Mouse (Mus musculus) adrenal gland, adult 2 months (tissue): ENCODE results near the gene Adamts2. TPM values are rescaled to one million over a fixed set of nuclear protein-coding genes. Genes with fewer than 3 reads are reported as not detected.

Experiments used
- DNase-seq: peaks from one replicate; pipeline ENCODE4 v3.0.0; 2021
- long read RNA-seq: library from polyadenylated mRNA; stranded (forward); transcript quantifications from one replicate; pipeline ENCODE4 v2.0.0, GENCODE M21; 2021
- polyA plus RNA-seq: library from polyadenylated mRNA; depleted of rRNA; stranded (reverse); fragments of >200 nt; gene quantifications from 2 replicates; pipeline ENCODE4 v1.2.3, GENCODE M21; 2012; rRNA removed
- total RNA-seq, 2 experiments: library from RNA; stranded (reverse); gene quantifications; 2 replicates each; pipeline ENCODE4 v1.2.3; 2021

Gene Adamts2
- 1 to 10 TPM; 4.4 to 9.1 TPM for total RNA-seq
- polyA plus RNA-seq, result 10.0 and 10.8 TPM in 2 replicates
- long read RNA-seq, full-length matches to known transcripts, result 9 of 10 reads
- long read RNA-seq, partial matches to known transcripts, result 0 of 10 reads
- long read RNA-seq, other reads (novel, unspliced or antisense), result 1 of 10 reads

DNA sequence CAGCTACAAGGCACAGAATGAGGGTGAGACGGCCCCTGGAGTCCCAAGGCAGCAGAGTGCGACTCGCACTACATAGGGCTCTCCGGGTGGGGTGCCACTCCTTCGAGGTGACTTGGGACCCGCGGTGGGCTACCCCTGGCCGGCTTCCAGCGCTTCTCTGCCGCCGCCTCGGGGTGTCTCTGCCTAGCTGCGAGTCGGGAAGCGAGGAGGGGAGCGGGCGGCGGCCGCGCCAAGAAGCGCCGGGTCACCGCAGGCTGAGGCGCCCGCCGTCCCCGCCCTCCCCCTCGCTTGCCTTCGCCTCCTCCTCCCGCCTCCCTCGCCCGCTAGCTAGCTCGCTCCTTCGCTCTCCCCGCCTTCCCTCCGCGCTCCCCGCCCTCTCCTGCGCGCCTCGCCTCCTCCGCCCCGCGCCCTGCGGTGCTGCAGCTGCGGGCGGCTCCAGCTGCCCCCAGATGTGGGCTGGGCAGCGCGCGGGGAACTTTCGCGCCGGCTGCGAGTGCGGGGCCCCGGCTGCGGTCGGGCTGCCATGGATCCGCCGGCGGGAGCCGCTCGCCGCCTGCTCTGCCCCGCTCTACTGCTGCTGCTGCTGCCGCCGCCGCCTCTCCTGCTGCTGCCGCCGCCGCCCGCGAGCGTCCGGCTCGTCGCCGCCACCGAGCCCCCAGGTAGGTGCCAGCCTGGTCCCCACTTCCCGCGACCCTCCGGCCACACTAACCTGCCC, at the start of gene Adamts2:
Gene Adamts2, plus strand, starts transcription at position 444 of the 715 bp plus-strand sequence.
- peak; percentile 90 for DNase-seq

DNA sequence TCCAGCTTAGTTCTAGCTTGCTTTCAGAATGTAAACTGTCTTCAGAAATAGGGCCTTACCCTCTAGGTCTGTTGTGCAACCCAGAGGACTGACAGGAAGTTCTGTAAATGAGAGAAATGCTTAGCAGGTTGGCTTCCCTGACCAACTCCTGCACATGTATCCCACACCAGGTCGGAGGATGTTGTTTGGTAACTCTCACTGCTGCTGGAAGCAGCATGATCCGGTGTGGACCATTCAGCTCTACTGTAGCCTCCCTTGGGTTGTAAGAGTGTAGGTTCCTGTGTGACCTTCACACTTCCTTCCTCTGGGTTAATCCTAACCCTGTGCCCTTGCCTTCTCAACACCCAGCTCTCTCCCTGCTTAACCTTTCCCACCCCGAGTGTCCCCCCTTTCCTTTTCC, 44.8 kb upstream of the Adamts2 start:
- no peak for DNase-seq

DNA sequence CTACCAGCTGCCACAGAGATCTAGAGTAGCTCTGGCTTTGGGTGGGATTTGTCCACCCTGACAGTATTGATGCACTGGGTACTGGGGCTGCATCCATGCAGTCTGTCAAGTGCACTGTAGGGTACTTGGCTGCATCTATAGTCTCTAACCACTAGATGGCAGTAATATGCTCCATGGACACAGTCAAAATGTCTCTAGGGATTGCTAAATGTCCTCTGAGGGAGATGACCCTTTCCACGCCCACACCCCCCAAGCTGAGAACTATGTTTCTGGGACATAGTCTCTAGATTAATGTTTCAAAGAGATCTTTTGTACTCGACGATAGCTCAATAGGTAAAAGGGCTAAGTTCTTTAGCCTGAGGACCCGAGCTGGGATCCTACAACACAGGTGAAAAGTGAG, 42.8 kb upstream of the Adamts2 start:
- peak; percentile 12 for DNase-seq

- DNase-seq, result no peak
These were observed 36.2 kb upstream of the Adamts2 start for GRCm38 (mm10) chr11:50565466-50566211.

GRCm38 (mm10) chr11:50571448-50571847, 30.4 kb upstream of the Adamts2 start:
- DNase-seq, result no peak

GRCm38 (mm10) chr11:50576521-50576920, 25.4 kb upstream of the Adamts2 start:
- DNase-seq, result no peak

- DNase-seq, result peak; percentile 45
These were observed 14.9 kb upstream of the Adamts2 start for GRCm38 (mm10) chr11:50587026-50587425.

GRCm38 (mm10) chr11:50587787-50588186, 14.1 kb upstream of the Adamts2 start:
- DNase-seq, result peak; percentile 41

DNA sequence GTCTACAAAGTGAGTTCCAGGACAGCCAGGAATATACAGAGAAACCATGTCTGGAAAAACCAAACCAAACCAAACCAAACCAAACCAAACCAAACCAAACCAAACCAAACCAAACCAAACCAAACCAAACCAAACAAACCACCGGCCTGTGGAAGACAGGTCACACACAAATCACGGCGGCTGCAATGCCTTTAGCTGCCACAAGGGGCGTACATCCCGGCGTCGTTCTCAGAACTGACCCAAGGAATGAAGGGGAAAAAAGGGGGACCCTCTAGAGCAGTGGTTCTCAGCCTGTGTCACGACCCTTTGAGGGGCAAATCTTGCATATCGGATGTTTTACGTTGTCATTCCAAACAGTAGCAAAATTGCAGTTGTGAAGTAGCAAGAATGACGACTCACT, 12.8 kb upstream of the Adamts2 start:
- peak; percentile 27 for DNase-seq

DNA sequence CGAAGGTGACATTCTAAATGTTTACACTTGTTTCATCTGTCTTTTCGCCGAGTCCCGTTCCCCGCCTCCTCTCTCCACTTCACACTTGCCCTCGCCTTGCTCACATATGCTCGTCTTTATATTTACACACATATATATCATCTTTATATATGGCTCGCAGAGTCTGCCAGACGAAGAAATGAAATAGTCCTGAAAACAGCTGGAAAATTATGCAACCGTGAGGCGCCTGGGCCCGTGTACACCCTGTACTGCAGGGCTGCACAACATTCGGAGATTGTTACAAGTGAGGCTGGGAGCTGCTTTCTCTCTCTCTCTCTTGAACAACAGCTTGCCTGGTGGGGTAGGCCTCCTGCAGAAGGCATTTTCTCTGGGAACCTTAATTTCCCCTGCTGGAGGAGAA, 10.8 kb upstream of the Adamts2 start:
- no peak for DNase-seq

- DNase-seq, result no peak
These were observed 8.9 kb upstream of the Adamts2 start for GRCm38 (mm10) chr11:50592892-50593553.

- no peak for DNase-seq
These were observed 5.3 kb upstream of the Adamts2 start for GRCm38 (mm10) chr11:50596571-50596970.

DNA sequence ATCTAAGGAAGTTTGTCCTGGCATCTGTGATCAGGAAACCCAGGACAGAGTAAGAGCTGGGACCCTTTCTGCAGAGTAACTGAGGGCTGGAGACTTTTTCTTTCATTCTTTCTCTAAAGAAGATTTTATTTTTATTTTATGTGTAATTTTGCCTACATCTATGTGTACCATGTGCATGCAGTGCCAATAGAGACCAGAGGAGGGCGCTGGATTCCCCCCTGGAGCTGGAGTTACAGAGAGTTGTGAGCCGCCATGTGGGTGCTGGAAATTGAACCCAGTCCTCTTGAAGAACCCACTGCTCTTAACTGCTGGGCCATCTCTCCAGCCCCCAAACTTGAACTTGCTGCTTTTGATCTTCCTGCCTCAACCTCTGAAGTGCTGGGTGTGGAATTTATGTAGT, 2.7 kb upstream of the Adamts2 start:
- DNase-seq, result no peak

GRCm38 (mm10) chr11:50602356-50603081, 635 bp downstream of the Adamts2 start:
- peak; percentile 59 for DNase-seq

- peak; percentile 37 for DNase-seq
These were observed 1.4 kb downstream of the Adamts2 start for GRCm38 (mm10) chr11:50603082-50603910.

- no peak for DNase-seq
These were observed 2.5 kb downstream of the Adamts2 start for GRCm38 (mm10) chr11:50604371-50604770.

- no peak for DNase-seq
These were observed 9.3 kb downstream of the Adamts2 start for GRCm38 (mm10) chr11:50611181-50611580.

DNA sequence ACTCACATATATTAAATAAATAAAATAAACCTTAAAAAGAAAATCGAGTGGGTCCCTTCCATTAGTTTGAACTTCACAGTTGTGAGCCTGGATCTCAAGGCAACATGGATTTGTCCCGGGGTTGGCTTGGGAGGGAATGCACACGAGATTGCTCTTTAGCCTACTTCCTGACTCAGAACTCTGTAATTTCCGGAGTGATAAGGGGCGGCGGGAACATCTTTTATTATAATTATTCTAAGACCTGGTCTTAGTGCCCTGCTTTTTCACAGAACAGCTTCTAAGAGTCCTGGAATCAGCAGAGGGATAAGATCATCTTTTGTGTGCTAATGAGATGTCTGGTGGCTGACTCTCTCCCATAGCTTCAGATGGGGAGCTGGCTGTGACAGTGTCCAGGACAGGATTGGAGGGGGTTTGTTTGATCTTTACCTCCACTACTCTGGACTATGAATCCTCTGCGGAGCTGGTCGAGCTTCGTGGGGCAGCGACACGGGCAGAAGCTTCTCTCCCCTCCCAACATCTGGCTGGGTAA, 15.2 kb downstream of the Adamts2 start:
- no peak for DNase-seq

DNA sequence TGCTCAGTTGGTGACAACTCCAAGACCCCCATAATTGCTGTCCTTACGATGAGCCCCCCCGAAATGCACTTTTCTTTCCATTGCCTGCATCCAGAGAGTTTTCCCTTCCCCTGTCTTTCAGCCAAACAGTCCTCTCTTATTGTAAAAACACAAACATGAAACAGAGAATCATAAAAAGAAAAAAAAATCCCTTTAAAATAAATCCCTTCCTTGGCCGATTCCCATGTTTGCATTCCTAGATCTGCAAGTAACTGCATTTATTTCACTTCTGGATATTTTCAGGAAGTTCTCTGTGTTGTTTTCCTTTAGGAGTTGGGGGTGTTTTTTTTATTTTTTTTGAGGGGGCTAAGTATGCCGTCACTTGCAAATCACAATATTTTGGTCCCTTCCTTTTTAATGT, 19.0 kb downstream of the Adamts2 start:
- no peak for DNase-seq

DNA sequence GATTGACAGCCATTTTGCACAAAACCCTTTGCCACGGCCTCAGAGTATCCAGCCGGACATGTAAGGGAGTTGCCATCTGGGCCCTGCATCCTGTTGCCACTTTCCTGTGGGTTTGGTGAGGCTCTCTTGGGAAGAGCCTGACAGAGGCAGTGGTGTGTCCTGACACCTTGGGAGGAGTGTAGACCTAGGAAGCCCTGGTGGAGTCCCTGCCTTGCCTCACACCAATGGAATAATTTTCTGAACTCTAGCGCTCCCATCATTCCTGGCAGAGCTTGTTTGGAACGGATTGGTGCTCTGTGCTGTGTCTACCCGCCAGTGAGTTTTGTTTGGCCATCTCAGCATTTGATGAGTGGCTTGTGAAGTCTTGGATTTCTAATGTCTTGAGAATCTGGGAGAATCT, 19.5 kb downstream of the Adamts2 start:
- no peak for DNase-seq

GRCm38 (mm10) chr11:50622238-50622726, 20.4 kb downstream of the Adamts2 start:
- peak; percentile 48 for DNase-seq
